Mouse (Mus musculus): ENCODE results near the gene Ttc39d. TPM values are rescaled to one million over a fixed set of nuclear protein-coding genes. Genes with fewer than 3 reads are reported as not detected.
A peak's percentile ranks its signal among the peaks of the same experiment; 100 is the strongest.

Gene Ttc39d
- polyA plus RNA-seq, 1 experiment = not detected

DNA sequence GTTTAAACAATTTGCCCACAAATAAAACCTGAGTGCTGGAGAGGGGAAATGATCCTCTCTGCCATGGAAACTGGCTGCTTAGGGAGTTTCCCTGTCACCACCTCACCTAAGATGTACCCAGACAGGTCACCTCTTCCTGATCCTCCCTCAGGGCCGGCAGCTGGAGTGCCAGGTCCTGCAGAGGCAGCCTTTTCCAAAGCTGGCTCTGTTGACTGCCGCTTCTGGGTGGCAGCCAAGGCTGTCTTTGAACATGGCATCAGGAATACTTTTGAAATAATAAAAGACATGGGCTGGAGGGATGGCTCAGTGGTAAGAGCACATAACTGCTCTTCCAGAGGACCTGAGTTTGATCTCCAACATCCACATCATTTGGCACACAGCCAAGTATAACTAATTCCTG lies 22.1 kb downstream of the Ttc39d start:
- H3K27ac ChIP-seq (ENCODE audit: control insufficient read depth, insufficient read depth, low read depth, low read length, poor library complexity) = no peak overlapping the region
- H3K4me3 ChIP-seq (replicated peaks; ENCODE audit: control insufficient read depth, low read depth, low read length) = no peak overlapping the region
- 88% methylated on average over 2 of the region's 2 CpGs for whole genome bisulfite sequencing
- H3K4me1 ChIP-seq (ENCODE audit: control insufficient read depth, insufficient read depth, low read length) = no peaks in the 10 kb centered on the region; the same call in 1 of the 2 replicates
- TF ChIP-seq POLR2A (IDR thresholded peaks at IDR 0.05; ENCODE audit: borderline replicate concordance, control insufficient read depth, low read depth, low read length) = no peak
- TF ChIP-seq CTCF (IDR thresholded peaks at IDR 0.05; ENCODE audit: control insufficient read depth, insufficient read depth, low read length) = no peak

GRCm38 (mm10) chr17:80233844-80234243 lies 26.6 kb downstream of the Ttc39d start:
- 80% methylated on average over 5 of the region's 5 CpGs for WGBS
- no peak overlapping the region for H3K27ac ChIP-seq (ENCODE audit: control insufficient read depth, insufficient read depth, low read depth, low read length, poor library complexity)
- TF ChIP-seq CTCF (IDR thresholded peaks at IDR 0.05; ENCODE audit: control insufficient read depth, insufficient read depth, low read length) (no peak), POLR2A (IDR thresholded peaks at IDR 0.05; ENCODE audit: borderline replicate concordance, control insufficient read depth, low read depth, low read length) (no peak)
- no peaks in the 10 kb centered on the region; the same call in 1 of the 2 replicates for H3K4me1 ChIP-seq (ENCODE audit: control insufficient read depth, insufficient read depth, low read length)
- H3K4me3 ChIP-seq (replicated peaks; ENCODE audit: control insufficient read depth, low read depth, low read length) = no peak overlapping the region

DNA sequence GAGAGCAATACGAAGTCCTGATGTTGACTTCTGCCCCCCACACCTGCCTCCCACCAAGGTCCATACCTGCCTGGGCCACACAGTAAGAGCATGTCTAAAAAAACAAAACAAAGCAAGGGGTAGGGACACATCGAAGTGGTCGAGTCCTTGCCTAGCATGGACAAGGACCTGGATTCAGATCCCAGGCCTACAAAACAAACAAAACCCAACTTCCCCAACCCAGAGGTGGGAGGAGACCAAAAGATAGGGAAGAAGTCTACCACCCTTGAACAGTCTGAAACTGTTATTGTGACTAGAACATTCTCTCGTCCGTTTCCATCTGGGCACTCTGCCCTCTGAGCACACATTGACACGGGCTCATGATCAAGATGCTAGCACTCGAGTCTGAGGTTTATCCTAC lies 27.1 kb downstream of the Ttc39d start:
- no peak overlapping the region for H3K27ac ChIP-seq (ENCODE audit: control insufficient read depth, insufficient read depth, low read depth, low read length, poor library complexity)
- no peaks in the 10 kb centered on the region; the same call in 1 of the 2 replicates for H3K4me1 ChIP-seq (ENCODE audit: control insufficient read depth, insufficient read depth, low read length)
- TF ChIP-seq POLR2A (IDR thresholded peaks at IDR 0.05; ENCODE audit: borderline replicate concordance, control insufficient read depth, low read depth, low read length) (no peak), CTCF (IDR thresholded peaks at IDR 0.05; ENCODE audit: control insufficient read depth, insufficient read depth, low read length) (no peak)
- H3K4me3 ChIP-seq (replicated peaks; ENCODE audit: control insufficient read depth, low read depth, low read length) = no peak overlapping the region
- 75% methylated on average over 7 of the region's 7 CpGs for WGBS

DNA sequence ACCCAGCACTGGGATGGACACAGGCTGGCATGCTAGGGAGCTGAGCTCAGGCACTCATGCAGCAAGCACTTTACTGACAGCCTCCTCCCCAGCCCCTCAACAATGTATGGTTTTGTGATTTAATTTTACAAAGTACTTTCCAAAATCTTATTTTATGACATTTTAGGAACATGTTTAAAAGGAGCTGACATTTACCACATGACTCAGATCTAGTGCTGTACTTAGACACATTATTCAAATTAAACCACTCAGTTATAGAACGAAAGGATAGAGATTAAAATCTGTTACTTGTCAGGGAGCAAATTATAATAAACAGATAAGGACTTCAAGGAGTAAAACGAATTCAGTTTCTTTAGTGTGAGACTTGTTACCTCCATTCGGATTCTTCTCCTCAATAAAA lies 28.2 kb downstream of the Ttc39d start:
- 75% methylated on average over 3 of the region's 3 CpGs for WGBS
- TF ChIP-seq POLR2A (IDR thresholded peaks at IDR 0.05; ENCODE audit: borderline replicate concordance, control insufficient read depth, low read depth, low read length) (no peak), CTCF (IDR thresholded peaks at IDR 0.05; ENCODE audit: control insufficient read depth, insufficient read depth, low read length) (no peak)
- Histone ChIP-seq H3K4me3 (replicated peaks; ENCODE audit: control insufficient read depth, low read depth, low read length) (no peak overlapping the region), H3K27ac (ENCODE audit: control insufficient read depth, insufficient read depth, low read depth, low read length, poor library complexity) (no peak overlapping the region), H3K4me1 (ENCODE audit: control insufficient read depth, insufficient read depth, low read length) (no peaks in the 10 kb centered on the region; the same call in 1 of the 2 replicates)

DNA sequence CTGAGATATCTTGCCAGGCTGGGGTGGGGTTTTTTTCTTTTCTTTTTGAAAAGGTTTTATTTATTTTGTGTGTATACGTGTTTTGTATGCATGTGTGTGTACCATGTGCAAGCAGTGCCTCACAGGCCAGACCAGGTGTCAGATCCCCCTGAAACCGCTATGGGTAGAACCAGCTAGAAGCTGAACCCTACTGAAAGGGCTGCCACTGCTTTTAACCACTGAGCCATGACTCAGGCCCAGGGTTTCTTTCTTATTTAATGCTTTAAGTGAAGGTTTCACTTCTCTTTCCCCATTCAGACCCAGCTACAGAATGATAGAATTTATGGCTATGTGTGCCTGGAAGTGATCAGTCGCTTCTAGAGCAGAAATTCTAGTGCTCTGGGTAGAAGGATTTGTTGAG lies 29.5 kb downstream of the Ttc39d start:
- 70% methylated on average over 3 of the region's 3 CpGs for WGBS
- Histone ChIP-seq H3K27ac (ENCODE audit: control insufficient read depth, insufficient read depth, low read depth, low read length, poor library complexity) (peak overlapping the region; percentile 21; the same call in 1 of the 2 replicates), H3K4me3 (replicated peaks; ENCODE audit: control insufficient read depth, low read depth, low read length) (no peak overlapping the region), H3K4me1 (ENCODE audit: control insufficient read depth, insufficient read depth, low read length) (no peaks in the 10 kb centered on the region; the same call in 1 of the 2 replicates)
- TF ChIP-seq CTCF (IDR thresholded peaks at IDR 0.05; ENCODE audit: control insufficient read depth, insufficient read depth, low read length) = no peak
- TF ChIP-seq POLR2A (IDR thresholded peaks at IDR 0.05; ENCODE audit: borderline replicate concordance, control insufficient read depth, low read depth, low read length) = no peak

DNA sequence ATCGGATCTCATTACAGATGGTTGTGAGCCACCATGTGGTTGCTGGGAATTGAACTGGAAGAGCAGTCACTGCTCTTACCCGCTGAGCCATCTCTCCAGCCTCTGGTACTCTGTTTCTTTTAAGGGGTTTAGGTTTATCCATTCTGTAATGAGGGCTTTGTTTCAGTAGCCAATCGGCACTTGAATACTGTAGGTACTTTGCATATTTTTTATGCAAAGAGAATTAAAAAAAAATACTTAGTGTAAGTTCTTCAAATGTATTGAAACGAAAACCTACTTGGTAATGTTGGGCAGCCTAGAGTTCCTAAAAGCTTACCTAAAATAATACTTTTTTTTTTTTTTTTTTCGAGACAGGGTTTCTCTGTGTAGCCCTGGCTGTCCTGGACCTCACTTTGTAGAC lies 30.2 kb downstream of the Ttc39d start:
- Histone ChIP-seq H3K4me3 (replicated peaks; ENCODE audit: control insufficient read depth, low read depth, low read length) (no peak overlapping the region), H3K27ac (ENCODE audit: control insufficient read depth, insufficient read depth, low read depth, low read length, poor library complexity) (no peak overlapping the region), H3K4me1 (ENCODE audit: control insufficient read depth, insufficient read depth, low read length) (no peaks in the 10 kb centered on the region; the same call in 1 of the 2 replicates)
- WGBS = 77% methylated on average over 5 of the region's 5 CpGs
- TF ChIP-seq POLR2A (IDR thresholded peaks at IDR 0.05; ENCODE audit: borderline replicate concordance, control insufficient read depth, low read depth, low read length) = no peak
- no peak for TF ChIP-seq CTCF (IDR thresholded peaks at IDR 0.05; ENCODE audit: control insufficient read depth, insufficient read depth, low read length)

- Histone ChIP-seq H3K4me1 (ENCODE audit: control insufficient read depth, insufficient read depth, low read length) (peaks cover 2% of the 10 kb centered on the region; the same call in 1 of the 2 replicates), H3K4me3 (replicated peaks; ENCODE audit: control insufficient read depth, low read depth, low read length) (no peak overlapping the region), H3K27ac (ENCODE audit: control insufficient read depth, insufficient read depth, low read depth, low read length, poor library complexity) (no peak overlapping the region)
- TF ChIP-seq CTCF (IDR thresholded peaks at IDR 0.05; ENCODE audit: control insufficient read depth, insufficient read depth, low read length) (no peak), POLR2A (IDR thresholded peaks at IDR 0.05; ENCODE audit: borderline replicate concordance, control insufficient read depth, low read depth, low read length) (no peak)
- WGBS = 89% methylated on average over 9 of the region's 9 CpGs
Observed at GRCm38 (mm10) chr17:80241594-80241993, 34.3 kb downstream of the Ttc39d start.

DNA sequence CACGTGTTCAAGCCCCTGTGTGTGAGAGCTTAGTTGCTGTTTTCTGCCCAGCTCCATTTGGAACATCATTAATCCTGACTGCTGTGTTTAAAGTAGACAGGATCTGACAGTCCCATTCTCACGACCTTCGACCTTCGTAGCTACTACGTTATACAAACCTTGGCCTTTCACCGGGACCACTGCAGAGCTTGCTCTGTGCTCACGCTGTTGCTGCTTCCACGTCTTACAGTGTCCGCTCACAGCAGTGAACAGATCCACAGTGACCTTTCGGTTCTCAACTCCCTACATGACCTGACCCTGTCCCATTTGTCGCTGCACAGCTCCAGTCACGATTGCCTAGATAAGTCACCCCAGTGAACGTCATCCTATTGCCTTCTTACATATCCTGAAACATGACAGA lies 35.9 kb downstream of the Ttc39d start:
- H3K4me3 ChIP-seq (replicated peaks; ENCODE audit: control insufficient read depth, low read depth, low read length) = no peak overlapping the region
- H3K27ac ChIP-seq (ENCODE audit: control insufficient read depth, insufficient read depth, low read depth, low read length, poor library complexity) = no peak overlapping the region
- 87% methylated on average over 13 of the region's 13 CpGs for WGBS
- TF ChIP-seq CTCF (IDR thresholded peaks at IDR 0.05; ENCODE audit: control insufficient read depth, insufficient read depth, low read length) (no peak), POLR2A (IDR thresholded peaks at IDR 0.05; ENCODE audit: borderline replicate concordance, control insufficient read depth, low read depth, low read length) (no peak)
- H3K4me1 ChIP-seq (ENCODE audit: control insufficient read depth, insufficient read depth, low read length) = peaks cover 2% of the 10 kb centered on the region; the same call in 1 of the 2 replicates

Measured in bone marrow, adult 2 months (tissue).